Mouse (Mus musculus): ENCODE measurements around the gene Htr2c. TPM values are rescaled to one million over a fixed set of nuclear protein-coding genes. Genes with fewer than 3 reads are reported as not detected.

Htr2c gene
- polyA plus RNA-seq (2012; rRNA removed) = 6.4 and 8.7 TPM in 2 replicates

- Histone ChIP-seq H3K27ac (ENCODE audit: insufficient read depth, low read length) (no peak within 1 kb of the TSS), H3K4me3 (ENCODE audit: insufficient read depth, low read length) (peak within 1 kb of the TSS; percentile 72)
- TF ChIP-seq POLR2A (IDR thresholded peaks at IDR 0.05; ENCODE audit: extremely low read depth, insufficient read depth, low read length) = peak; percentile 80
- TF ChIP-seq CTCF (IDR thresholded peaks at IDR 0.05; ENCODE audit: extremely low read depth, insufficient read depth, low read length) = no peak
Observed at GRCm38 (mm10) chrX:146962258-146962913, at the start of gene Htr2c. Gene Htr2c (plus strand): TSS chrX:146962513.

GRCm38 (mm10) chrX:146928251-146928650, 34.1 kb upstream of the Htr2c start:
- TF ChIP-seq POLR2A (IDR thresholded peaks at IDR 0.05; ENCODE audit: extremely low read depth, insufficient read depth, low read length) (no peak), CTCF (IDR thresholded peaks at IDR 0.05; ENCODE audit: extremely low read depth, insufficient read depth, low read length) (no peak)
- H3K4me3 ChIP-seq (ENCODE audit: insufficient read depth, low read length) = no peak overlapping the region
- H3K4me1 ChIP-seq (ENCODE audit: control insufficient read depth, insufficient read depth, low read length) = no peaks in the 10 kb centered on the region
- no peak overlapping the region for H3K27ac ChIP-seq (ENCODE audit: insufficient read depth, low read length)

More at GRCm38 (mm10) chrX:146962258-146962913, at the start of gene Htr2c:
- H3K4me1 ChIP-seq (ENCODE audit: control insufficient read depth, insufficient read depth, low read length) = no peaks in the 10 kb centered on the region

- TF ChIP-seq CTCF (IDR thresholded peaks at IDR 0.05; ENCODE audit: extremely low read depth, insufficient read depth, low read length) (no peak), POLR2A (IDR thresholded peaks at IDR 0.05; ENCODE audit: extremely low read depth, insufficient read depth, low read length) (no peak)
- Histone ChIP-seq H3K4me1 (ENCODE audit: control insufficient read depth, insufficient read depth, low read length) (no peaks in the 10 kb centered on the region), H3K4me3 (ENCODE audit: insufficient read depth, low read length) (no peak overlapping the region), H3K27ac (ENCODE audit: insufficient read depth, low read length) (no peak overlapping the region)
Observed at GRCm38 (mm10) chrX:146936332-146936731, 26.0 kb upstream of the Htr2c start.

- TF ChIP-seq CTCF (IDR thresholded peaks at IDR 0.05; ENCODE audit: extremely low read depth, insufficient read depth, low read length) = no peak
- H3K4me1 ChIP-seq (ENCODE audit: control insufficient read depth, insufficient read depth, low read length) = no peaks in the 10 kb centered on the region
- H3K27ac ChIP-seq (ENCODE audit: insufficient read depth, low read length) = no peak overlapping the region
- no peak overlapping the region for H3K4me3 ChIP-seq (ENCODE audit: insufficient read depth, low read length)
Observed at GRCm38 (mm10) chrX:146946216-146946886, 16.0 kb upstream of the Htr2c start.

GRCm38 (mm10) chrX:146946996-146947395, 15.3 kb upstream of the Htr2c start:
- TF ChIP-seq CTCF (IDR thresholded peaks at IDR 0.05; ENCODE audit: extremely low read depth, insufficient read depth, low read length) (no peak), POLR2A (IDR thresholded peaks at IDR 0.05; ENCODE audit: extremely low read depth, insufficient read depth, low read length) (no peak)
- Histone ChIP-seq H3K4me1 (ENCODE audit: control insufficient read depth, insufficient read depth, low read length) (no peaks in the 10 kb centered on the region), H3K27ac (ENCODE audit: insufficient read depth, low read length) (no peak overlapping the region), H3K4me3 (ENCODE audit: insufficient read depth, low read length) (no peak overlapping the region)

GRCm38 (mm10) chrX:146958608-146959007, 3.7 kb upstream of the Htr2c start:
- Histone ChIP-seq H3K4me3 (ENCODE audit: insufficient read depth, low read length) (no peak overlapping the region), H3K27ac (ENCODE audit: insufficient read depth, low read length) (no peak overlapping the region)
- TF ChIP-seq POLR2A (IDR thresholded peaks at IDR 0.05; ENCODE audit: extremely low read depth, insufficient read depth, low read length) (no peak), CTCF (IDR thresholded peaks at IDR 0.05; ENCODE audit: extremely low read depth, insufficient read depth, low read length) (no peak)

GRCm38 (mm10) chrX:146959960-146960359, 2.4 kb upstream of the Htr2c start:
- Histone ChIP-seq H3K4me3 (ENCODE audit: insufficient read depth, low read length) (no peak overlapping the region), H3K27ac (ENCODE audit: insufficient read depth, low read length) (no peak overlapping the region), H3K4me1 (ENCODE audit: control insufficient read depth, insufficient read depth, low read length) (no peaks in the 10 kb centered on the region)
- TF ChIP-seq POLR2A (IDR thresholded peaks at IDR 0.05; ENCODE audit: extremely low read depth, insufficient read depth, low read length) (no peak), CTCF (IDR thresholded peaks at IDR 0.05; ENCODE audit: extremely low read depth, insufficient read depth, low read length) (no peak)

More at GRCm38 (mm10) chrX:146958608-146959007, 3.7 kb upstream of the Htr2c start:
- H3K4me1 ChIP-seq (ENCODE audit: control insufficient read depth, insufficient read depth, low read length) = no peaks in the 10 kb centered on the region

GRCm38 (mm10) chrX:146962914-146963547, 718 bp downstream of the Htr2c start:
- no peak for TF ChIP-seq CTCF (IDR thresholded peaks at IDR 0.05; ENCODE audit: extremely low read depth, insufficient read depth, low read length)
- TF ChIP-seq POLR2A (IDR thresholded peaks at IDR 0.05; ENCODE audit: extremely low read depth, insufficient read depth, low read length) = no peak
- Histone ChIP-seq H3K4me1 (ENCODE audit: control insufficient read depth, insufficient read depth, low read length) (no peaks in the 10 kb centered on the region), H3K4me3 (ENCODE audit: insufficient read depth, low read length) (peak overlapping the region; percentile 72), H3K27ac (ENCODE audit: insufficient read depth, low read length) (no peak overlapping the region)

GRCm38 (mm10) chrX:146979931-146980330, 17.6 kb downstream of the Htr2c start:
- Histone ChIP-seq H3K4me1 (ENCODE audit: control insufficient read depth, insufficient read depth, low read length) (no peaks in the 10 kb centered on the region), H3K4me3 (ENCODE audit: insufficient read depth, low read length) (no peak overlapping the region), H3K27ac (ENCODE audit: insufficient read depth, low read length) (no peak overlapping the region)
- TF ChIP-seq POLR2A (IDR thresholded peaks at IDR 0.05; ENCODE audit: extremely low read depth, insufficient read depth, low read length) (no peak), CTCF (IDR thresholded peaks at IDR 0.05; ENCODE audit: extremely low read depth, insufficient read depth, low read length) (peak; percentile 25; the same call in 1 of the 2 replicates)
